Mouse (Mus musculus) right cerebral cortex, adult 2 months (tissue): ENCODE measurements around the gene Cdca8.

Experiments used
- DNase-seq, 2 experiments: peaks; one replicate each; pipeline ENCODE4 v3.0.0; 2021 to 2022; ENCODE audit warnings: low spot score in 2 of 2

The Cdca8 gene

DNA sequence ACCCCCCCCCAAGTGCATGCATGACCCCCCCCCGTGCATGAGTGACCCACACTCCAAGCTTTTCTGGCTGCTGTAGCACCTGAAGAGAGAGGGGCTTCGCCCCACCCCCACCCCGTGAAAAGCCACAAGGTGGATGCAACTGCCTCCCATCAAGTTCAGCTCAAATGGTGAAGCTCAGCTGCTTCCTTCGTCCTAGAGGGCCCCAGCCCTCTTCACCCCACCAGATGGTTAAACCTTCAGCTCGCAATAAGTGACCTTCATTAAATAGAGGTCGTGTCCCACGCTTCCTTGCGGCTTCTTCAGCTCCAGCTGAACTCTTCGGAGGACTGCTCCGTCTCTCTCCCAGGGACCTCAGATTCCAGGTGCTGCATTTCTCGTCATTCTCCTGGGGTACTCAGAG is 58.5 kb downstream of the Cdca8 start, which contains the start of gene Epha10:
Epha10 (plus strand) TSS at position 301 of the 400 bp plus-strand sequence.
- DNase-seq = no peak

DNA sequence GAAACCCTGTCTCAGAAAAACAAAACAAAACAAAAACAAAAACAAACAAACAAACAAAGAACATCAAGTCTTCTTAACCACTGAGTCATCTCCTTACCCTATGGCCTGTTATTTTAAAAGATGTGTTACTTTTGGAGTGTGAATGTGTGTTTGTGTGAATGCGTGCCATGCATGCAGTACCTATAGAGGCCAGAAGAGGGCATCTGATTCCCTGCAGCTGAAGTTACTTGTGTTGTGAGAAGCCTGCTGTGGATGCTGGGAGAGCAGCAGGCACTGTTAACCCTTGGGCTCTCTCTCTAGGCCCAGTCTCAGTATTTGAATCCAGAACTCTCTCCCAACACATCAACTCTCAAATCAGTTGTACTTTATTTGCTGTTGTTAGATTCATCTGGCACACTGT is 66.4 kb downstream of the Cdca8 start:
- no peak for DNase-seq
